Mouse (Mus musculus) left cerebral cortex, postnatal 4 days (tissue): ENCODE measurements at regions not wholly inside any gene's neighbourhood (a gene's known extent, or its start where the extent isn't known, plus 50 kb on each side); places are given as distances from the start of the nearest gene placed in this dataset.
A peak's percentile ranks its signal among the peaks of the same experiment; 100 is the strongest.
"Not testable (repeated sequence)": the region's sequence is repeated elsewhere in the genome, so short reads cannot be mapped to it uniquely, and the experiment has no call there.

Experiments
- DNase-seq: peaks from one replicate; pipeline ENCODE4 v3.0.0-alpha.2; 2022
- intact Hi-C: fragments of 180-260 bp; cut with DNase I; formaldehyde crosslinking; loops from one replicate; pipeline ENCODE4 v1.15.1; 2025

DNA sequence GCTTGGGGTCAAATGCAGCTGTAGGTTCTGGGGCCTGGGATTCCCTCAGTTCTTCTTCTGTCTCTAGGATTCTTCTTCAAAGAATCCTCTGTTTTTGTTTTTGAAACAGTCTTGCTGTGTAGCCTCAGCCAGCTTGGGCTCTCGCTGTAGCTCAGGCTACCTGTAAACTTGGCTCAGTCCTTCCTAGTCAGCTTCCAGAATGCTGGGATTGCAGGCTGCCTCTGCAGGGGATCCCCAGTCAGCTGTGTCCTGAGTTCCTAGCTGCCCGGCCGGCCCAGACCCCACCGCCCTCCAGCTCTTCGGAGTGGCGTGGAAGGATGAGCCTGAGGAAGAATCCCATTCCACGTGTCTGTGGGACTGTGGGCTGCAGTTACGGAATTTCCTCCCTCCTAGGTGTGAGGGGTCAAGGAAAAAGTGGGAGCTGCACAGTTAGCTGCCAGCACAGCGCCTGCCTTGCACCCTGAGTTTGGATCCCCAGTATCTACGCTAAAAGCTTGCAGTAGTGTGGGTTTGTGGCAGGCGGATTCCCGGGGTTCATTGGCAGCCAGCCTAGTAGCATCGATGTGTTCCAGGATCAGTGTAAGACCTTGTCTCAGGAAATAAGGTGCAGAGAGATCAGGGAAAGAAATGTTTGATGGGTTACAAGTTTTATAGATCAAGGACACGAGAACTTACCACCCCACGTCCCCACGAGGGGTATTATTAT is 204.0 kb downstream of the Matn1 start:
- intact Hi-C loops = no loop called here
- peak; percentile 16 for DNase-seq

- intact Hi-C loops = no loop called here
- no peak for DNase-seq
These were observed 205.3 kb downstream of the Matn1 start for GRCm38 (mm10) chr4:131149466-131149865.

- DNase-seq = no peak
- intact Hi-C loops = loop anchor here (10.0 kb wide), 1 partner anchor 55 kb away; no protein-coding TSS in a partner anchor
These were observed 215.5 kb downstream of the Matn1 start for GRCm38 (mm10) chr4:131159712-131160111.

DNA sequence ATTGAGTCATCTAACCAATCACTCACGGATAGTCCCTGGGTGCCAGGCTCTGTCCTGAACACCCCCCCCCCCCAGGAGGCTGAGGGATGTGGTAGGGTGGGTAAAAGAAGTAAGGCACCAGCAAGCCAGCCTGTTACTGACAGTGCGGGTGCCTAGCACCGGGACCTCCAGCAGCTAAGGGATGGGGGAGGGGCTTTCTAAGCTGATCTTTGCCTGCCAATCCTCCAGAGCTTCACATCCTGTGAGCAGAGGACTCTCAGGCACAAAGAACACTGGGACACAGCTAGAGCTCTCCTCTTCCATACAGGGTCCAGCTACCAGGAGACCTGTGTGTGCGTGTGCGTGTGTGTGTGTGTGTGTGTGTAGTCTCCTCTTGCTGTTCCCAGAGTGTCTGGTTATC is 215.9 kb downstream of the Matn1 start:
- intact Hi-C loops = loop anchor here (10.0 kb wide), 1 partner anchor 55 kb away; no protein-coding TSS in a partner anchor

DNA sequence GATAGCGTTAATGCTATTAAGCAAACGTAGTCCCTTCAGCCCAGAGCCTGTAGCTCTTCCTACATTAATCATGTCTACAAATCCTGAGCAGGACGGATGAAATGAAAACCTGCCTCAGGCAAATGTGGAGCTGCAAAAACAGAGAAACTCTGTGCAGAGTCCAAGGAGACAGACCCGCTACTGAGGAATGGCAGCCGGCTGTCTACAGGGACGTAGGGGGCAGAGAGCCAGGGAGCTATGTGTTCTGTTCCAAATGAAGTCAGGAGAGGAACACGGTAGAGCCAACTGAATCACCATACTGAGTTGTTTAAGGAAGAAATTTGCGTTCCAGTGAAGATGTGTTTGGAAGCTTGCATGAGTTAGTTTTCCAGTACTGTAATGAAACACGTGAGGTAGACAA is 217.3 kb downstream of the Matn1 start:
- DNase-seq = peak; percentile 49
- intact Hi-C loops = loop anchor here (10.0 kb wide), 1 partner anchor 53 kb away; no protein-coding TSS in a partner anchor

More for the DNA sequence above, 215.9 kb downstream of the Matn1 start:
- no peak for DNase-seq

- intact Hi-C loops = loop anchor here (10.0 kb wide), 1 partner anchor 51 kb away; no protein-coding TSS in a partner anchor
- no peak for DNase-seq
These were observed 219.7 kb downstream of the Matn1 start for GRCm38 (mm10) chr4:131163782-131164315.

DNA sequence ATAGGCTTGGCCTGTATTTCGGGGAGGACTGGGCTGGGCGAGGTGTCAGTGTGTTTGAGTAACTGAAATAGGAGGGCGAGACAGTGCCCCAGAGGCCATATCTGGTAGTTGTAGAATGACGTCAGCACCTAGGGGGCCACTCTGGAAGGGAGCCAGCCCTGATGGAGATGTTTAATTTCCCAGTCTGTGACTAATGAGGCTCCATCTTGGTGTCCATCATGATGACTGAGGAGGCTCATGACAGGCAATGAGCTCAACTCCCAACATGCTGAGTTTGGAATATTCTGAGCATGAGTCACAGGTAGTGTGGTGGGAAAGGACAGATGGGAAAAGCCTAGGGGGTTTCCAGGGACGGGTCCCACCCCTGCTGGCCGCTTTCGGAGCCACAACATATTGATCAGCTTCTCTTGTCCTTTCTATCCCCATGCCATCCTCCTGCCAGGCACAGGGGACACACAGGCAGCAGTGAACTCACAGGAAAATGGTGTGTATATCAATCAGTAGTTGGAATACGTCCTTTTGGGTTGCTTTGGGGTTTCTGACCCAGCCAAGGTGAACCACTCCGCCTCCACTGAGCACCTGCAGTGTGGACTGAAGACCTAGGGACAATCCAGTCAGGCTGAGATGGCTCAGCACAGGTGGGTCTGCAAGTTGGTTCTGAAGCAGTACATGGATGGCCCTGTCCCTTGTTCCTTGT is 222.5 kb downstream of the Matn1 start:
- DNase-seq = no peak
- intact Hi-C loops = loop anchor here (10.0 kb wide), 1 partner anchor 48 kb away; no protein-coding TSS in a partner anchor

DNA sequence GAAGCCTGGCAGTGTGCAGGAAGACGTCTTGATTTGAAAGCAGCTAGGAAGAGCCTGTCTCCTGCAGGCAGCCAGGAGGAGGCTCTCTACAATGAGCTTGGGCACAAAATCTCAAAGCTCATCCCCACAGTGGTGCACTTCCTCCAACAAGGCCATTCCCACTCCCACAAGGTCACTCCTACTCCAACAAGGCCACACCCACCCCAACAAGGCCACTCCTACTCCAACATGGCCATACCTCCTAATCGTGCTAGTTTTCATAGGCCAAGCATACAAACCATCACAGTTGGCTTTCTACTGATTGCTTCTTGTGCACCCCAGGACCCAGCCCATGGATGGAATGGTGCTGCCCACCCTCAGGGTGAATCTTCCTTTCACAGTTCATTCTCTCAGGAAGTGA is 223.7 kb downstream of the Matn1 start:
- DNase-seq = no peak
- intact Hi-C loops = loop anchor here (10.0 kb wide), 1 partner anchor 47 kb away; no protein-coding TSS in a partner anchor

DNA sequence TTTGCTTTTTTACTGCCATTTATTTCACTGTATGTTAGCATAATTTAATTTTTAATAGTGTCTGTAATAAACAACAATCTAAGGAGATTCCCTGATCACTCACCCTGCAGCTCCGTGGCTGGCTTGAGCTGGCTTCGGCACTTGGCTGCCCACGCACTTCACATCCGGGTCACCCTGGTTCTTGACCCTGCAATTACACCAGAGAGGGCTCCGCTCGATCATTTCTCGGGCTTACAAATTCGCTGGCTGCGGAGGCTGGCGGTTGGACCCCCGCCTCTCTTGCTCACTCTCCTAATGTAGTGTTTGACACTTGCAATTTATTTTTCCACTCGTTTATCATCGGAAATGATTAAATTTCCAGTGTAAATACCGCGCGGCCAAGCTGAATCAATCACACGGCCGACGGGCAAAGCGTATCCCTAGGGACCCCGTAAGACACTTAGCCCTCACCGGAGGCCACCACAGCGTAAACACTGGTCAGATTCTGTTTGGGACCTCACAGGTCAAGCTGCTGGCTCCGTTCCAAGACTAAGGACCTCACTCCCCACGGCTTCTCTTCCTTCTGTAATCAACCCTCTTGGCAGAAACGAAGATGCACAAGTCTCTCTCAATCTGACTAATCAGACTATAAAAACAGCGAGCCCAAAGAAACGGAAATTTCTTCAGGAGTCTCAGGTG is 229.7 kb downstream of the Matn1 start:
- DNase-seq = no peak

GRCm38 (mm10) chr4:131176701-131177100 is 232.5 kb downstream of the Matn1 start:
- DNase-seq = no peak
- intact Hi-C loops = no loop called here

More for the DNA sequence above, 229.7 kb downstream of the Matn1 start:
- intact Hi-C loops = no loop called here

DNA sequence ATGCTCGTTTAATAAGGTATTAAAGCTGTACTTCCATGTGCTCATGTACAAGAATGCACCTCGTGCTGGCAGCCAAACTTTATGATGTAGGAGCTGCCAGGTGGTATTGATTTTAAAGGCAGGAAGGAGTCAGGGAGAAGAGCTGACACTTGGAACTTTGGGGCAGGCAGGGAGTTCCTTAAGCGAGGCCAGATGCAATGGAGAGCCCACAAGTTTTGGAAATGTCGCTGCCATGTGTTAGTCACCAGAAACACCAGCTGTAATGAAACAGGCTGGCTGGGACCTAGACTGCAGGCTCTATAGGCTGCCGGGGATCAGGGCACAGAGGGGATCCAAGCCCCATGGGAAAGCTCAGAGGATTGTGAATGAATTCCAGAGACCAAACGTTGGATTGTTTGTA is 233.7 kb downstream of the Matn1 start:
- DNase-seq = no peak
- intact Hi-C loops = no loop called here

- intact Hi-C loops, DNase-seq: not testable (repeated sequence)
These were observed 234.5 kb downstream of the Matn1 start for GRCm38 (mm10) chr4:131178642-131179041.

DNA sequence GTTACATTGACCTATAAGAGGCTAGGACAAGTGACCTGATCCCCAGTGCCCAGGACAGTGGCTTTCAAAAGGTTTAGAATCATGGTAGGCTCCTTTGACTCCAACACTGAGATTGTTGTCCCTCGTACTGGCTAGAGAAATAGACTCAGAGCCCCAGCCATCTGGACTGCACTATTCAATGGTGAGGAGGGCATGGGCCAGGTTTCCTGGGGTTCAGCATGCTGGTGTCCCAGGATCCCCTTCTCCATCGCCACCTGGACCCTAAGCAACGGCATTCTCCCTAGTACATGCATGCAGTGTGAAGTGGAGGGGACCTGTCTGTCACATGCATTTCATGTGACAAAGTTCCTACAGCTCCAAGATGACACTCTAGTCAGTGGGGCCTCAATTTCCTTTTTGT is 243.9 kb downstream of the Matn1 start:
- intact Hi-C loops = no loop called here
- DNase-seq = no peak

GRCm38 (mm10) chr4:131191106-131191880 is 247.1 kb downstream of the Matn1 start:
- peak; percentile 55 for DNase-seq

DNA sequence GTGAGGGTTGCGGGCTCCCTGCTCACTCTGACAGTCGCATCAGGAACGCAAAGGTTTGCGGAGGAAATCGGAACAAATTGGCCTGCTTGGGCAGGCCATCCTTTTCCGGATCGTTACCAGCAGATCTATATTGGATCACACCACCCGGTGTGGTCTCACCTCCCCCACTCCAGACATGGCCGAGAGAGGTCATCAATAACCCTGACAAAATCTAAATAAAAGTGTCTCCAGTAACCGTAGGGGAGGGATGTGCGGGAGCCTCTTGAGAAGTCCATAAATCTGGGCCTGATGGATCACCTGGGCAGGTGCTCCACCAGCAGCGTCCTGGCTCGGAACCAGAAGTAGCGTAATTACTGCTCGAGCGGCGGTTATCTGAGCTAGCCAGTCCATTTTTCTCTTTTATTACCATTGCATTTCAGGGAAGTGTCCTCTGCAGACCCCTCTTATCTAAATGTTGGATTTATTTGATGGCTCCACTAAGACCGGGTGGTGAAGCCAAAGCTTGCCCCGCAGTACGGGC is 249.8 kb downstream of the Matn1 start:
- intact Hi-C loops = no loop called here
- no peak for DNase-seq

More at GRCm38 (mm10) chr4:131191106-131191880, 247.1 kb downstream of the Matn1 start:
- intact Hi-C loops = no loop called here

GRCm38 (mm10) chr4:131196147-131196546 is 252.0 kb downstream of the Matn1 start:
- intact Hi-C loops = no loop called here
- no peak for DNase-seq

DNA sequence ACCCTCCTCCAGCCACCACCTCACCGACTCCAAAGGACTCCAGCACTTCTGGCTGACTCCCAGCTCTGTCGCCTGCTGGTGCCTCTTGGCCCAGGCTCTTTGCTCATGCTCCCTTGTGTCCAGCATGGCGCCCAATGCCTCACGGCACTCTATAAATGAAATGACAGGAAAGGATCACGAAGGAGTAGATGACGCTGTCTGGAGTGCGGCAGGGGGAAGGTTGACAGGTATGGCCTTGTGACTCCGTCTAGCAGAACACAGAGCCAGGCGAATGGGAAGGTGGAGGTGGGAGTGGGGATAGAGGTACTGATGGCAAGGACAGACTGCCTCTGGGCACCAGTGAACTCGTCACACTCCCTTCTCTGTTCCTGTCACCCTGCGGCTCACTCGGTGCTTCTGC is 259.5 kb downstream of the Matn1 start:
- DNase-seq = no peak
- intact Hi-C loops = no loop called here

DNA sequence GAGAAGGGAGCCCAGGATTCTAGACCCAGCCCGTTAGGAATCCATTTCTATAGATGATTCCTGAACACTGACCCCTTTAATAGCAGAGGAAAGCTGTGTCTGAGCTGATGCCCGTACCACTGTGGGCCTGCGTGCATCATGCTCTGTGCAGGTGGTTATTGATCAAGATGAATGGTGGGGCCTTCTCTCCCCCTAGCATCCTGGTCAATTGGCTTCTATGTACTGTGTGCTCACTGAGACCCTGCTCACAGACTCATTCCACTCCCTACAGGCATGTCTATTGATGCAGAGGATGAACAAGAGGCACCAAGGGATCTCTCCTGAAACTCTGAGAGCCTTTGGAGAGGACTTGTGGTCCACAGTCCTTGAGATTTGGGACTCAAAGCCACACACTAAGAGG is 260.5 kb downstream of the Matn1 start:
- no peak for DNase-seq

DNA sequence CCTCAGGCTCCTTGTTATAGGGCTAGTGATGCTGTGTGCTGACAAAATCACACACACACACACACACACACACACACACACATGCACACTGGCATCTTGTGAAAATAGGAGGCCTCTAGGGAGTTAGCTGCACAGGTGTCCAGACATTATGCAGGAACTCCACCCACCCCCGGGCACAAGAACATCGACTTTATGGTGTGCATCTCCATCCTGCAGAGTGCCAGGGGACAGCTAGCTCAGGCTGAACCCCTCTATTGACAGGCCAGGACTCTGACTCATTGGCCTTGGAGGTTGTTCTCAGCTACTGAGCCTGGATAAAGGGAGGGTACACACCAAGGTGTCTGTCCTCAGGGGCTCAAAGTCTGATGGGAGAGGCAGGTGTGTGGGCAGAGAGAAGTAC is 260.9 kb downstream of the Matn1 start:
- intact Hi-C loops = no loop called here
- no peak for DNase-seq

More for the DNA sequence above, 260.5 kb downstream of the Matn1 start:
- intact Hi-C loops = no loop called here

DNA sequence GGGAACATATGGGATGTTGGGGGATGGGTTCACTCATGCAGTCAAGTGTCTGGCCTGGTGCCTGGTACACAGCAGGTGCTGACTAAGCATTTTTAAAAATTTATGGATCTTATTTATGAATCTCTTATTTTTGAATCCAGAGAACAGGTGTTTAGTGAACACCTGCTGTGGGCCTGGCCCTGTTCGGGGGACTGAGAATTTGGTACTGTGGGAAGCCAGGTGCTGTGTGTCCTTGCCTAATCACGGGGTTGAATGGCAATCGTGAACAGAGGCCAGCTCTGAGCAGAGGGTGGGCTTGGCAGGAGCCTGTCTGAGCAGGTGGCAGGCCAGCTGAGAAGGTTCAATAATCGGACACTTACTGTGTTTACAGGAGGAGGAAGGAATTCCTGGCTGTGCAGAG is 261.5 kb downstream of the Matn1 start:
- intact Hi-C loops = no loop called here
- DNase-seq = peak; percentile 85
